Mouse (Mus musculus): ENCODE results near the gene Dhrs11. TPM values are rescaled to one million over a fixed set of nuclear protein-coding genes. Genes with fewer than 3 reads are reported as not detected.

The Dhrs11 gene
- polyA plus RNA-seq, 1 experiment from 2014 or later: 29.5 TPM

DNA sequence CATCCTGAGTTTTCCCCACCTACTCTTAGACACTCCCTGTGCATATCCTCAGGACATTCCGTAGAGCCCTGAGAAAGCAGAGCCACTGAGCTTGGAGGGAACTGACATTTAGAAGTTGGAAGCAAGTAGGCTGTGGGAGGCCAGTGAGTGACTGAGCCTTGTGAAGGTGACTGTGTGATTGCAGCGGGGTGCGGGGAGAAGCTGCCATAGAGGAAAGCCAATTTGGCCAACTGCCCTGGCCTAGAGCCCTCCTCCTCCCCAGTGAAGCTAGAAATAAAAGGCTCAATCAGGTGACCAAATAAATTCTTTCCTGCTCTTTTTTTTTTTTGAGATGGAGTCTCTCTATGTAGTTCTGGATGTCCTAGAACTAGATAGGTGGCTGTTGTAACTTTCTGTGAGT, 2.6 kb downstream of the Dhrs11 start:
- ATAC-seq (ENCODE audit: insufficient read depth, low FRiP score): no peak
- Histone ChIP-seq H3K27ac (ENCODE audit: low read length) (0 out of 2 replicates have a peak overlapping the region, but pooled peaks have one; percentile 40), H3K9me3 (replicated peaks; ENCODE audit: control insufficient read depth, low read length) (no peaks in the 10 kb centered on the region), H3K4me1 (ENCODE audit: control insufficient read depth, insufficient read depth, low read length) (peaks cover 29% of the 10 kb centered on the region), H3K4me3 (replicated peaks; ENCODE audit: low read length) (no peak overlapping the region), H3K4me2 (ENCODE audit: low read depth, low read length) (no peak overlapping the region), H3K9ac (ENCODE audit: low read length) (no peak overlapping the region), H3K36me3 (ENCODE audit: control insufficient read depth, insufficient read depth, low read length) (no peaks in the 10 kb centered on the region), H3K27me3 (ENCODE audit: control insufficient read depth, insufficient read depth, low read length) (no peaks in the 10 kb centered on the region)
- WGBS: 58% methylated on average over 3 of the region's 3 CpGs

DNA sequence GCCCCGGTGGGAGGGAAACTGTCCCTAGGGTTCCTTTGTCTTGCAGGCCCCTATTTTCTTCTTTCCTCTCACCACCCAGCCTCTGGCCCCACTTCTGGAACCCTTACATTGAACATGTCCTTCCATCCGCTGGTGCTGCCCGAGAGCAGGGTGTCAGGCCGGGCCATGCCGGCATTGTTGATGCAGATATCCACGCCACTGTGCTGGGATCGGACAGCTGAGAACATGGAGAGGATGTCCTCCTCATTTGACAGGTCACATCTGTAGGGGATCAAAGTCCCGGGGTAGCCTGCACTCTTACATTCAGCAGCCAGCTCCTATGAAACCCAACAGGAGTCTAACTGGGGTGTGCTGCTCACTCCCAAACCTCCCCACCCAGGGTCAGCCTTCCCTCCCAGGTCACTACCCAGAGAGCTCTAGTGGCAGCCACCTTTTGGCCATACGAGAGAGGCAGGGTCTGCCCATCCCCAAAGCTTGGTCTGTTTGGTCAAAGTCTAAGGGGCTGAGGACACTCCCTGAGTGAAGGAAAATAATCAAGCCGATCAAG, 3.5 kb downstream of the Dhrs11 start:
- 80% methylated on average over 10 of the region's 10 CpGs for WGBS
- Histone ChIP-seq H3K4me3 (replicated peaks; ENCODE audit: low read length) (no peak overlapping the region), H3K4me1 (ENCODE audit: control insufficient read depth, insufficient read depth, low read length) (peaks cover 29% of the 10 kb centered on the region), H3K36me3 (ENCODE audit: control insufficient read depth, insufficient read depth, low read length) (no peaks in the 10 kb centered on the region), H3K9me3 (replicated peaks; ENCODE audit: control insufficient read depth, low read length) (no peaks in the 10 kb centered on the region), H3K27me3 (ENCODE audit: control insufficient read depth, insufficient read depth, low read length) (no peaks in the 10 kb centered on the region), H3K4me2 (ENCODE audit: low read depth, low read length) (no peak overlapping the region), H3K27ac (ENCODE audit: low read length) (no peak overlapping the region), H3K9ac (ENCODE audit: low read length) (no peak overlapping the region)
- ATAC-seq (ENCODE audit: insufficient read depth, low FRiP score): no peak

DNA sequence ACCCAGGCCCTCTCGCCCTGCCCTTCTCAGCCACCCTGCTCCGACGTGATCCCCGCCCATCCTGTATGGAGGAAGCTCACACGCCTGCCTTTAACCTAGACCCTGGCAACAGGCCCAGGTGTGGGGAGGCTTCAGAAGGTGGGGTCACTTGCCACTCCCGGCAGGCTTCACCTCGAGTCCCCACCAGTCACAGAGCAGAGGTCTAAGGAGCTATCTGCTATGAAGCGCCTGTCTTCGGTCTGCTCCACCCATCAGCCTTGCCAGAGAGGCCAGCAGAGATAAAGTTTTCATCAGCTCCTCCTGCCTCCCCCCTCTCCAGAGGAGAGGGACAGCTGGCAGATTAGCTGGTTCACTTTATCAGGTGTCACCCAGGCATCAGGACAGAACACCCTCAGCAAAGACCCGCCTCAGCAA, 5.3 kb downstream of the Dhrs11 start:
- H3K9ac ChIP-seq (ENCODE audit: low read length): 0 out of 2 replicates have a peak overlapping the region, but pooled peaks have one; percentile 41
- no peaks in the 10 kb centered on the region for H3K27me3 ChIP-seq (ENCODE audit: control insufficient read depth, insufficient read depth, low read length)
- H3K36me3 ChIP-seq (ENCODE audit: control insufficient read depth, insufficient read depth, low read length): no peaks in the 10 kb centered on the region
- no peak overlapping the region for H3K27ac ChIP-seq (ENCODE audit: low read length)
- ATAC-seq (ENCODE audit: insufficient read depth, low FRiP score): peak; percentile 39
- H3K4me1 ChIP-seq (ENCODE audit: control insufficient read depth, insufficient read depth, low read length): peaks cover 28% of the 10 kb centered on the region
- no peaks in the 10 kb centered on the region for H3K9me3 ChIP-seq (replicated peaks; ENCODE audit: control insufficient read depth, low read length)
- 32% methylated on average over 10 of the region's 10 CpGs for WGBS
- H3K4me2 ChIP-seq (ENCODE audit: low read depth, low read length): no peak overlapping the region
- H3K4me3 ChIP-seq (replicated peaks; ENCODE audit: low read length): no peak overlapping the region

DNA sequence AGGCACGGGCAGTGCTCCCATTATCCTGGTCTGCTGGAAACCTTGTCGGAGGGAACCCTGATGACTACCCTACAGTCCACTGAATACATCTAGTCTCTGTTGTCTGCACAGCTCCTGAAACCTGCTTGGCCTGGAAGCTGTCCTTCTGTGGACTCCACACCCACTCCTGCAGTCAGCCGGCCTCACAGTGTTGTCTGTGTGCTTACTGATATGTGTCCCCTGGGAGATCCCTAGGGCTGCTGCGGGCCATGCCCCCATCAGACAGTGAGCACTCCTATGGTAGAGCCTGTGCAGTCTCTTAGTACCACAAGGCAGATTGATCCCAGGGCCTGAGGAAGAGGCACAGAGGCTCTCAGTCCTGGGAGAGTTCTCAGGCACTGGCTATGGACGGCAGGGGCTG, 6.3 kb downstream of the Dhrs11 start:
- H3K27ac ChIP-seq (ENCODE audit: low read length): no peak overlapping the region
- 77% methylated on average over 5 of the region's 5 CpGs for WGBS
- H3K9me3 ChIP-seq (replicated peaks; ENCODE audit: control insufficient read depth, low read length): no peaks in the 10 kb centered on the region
- peaks cover 24% of the 10 kb centered on the region for H3K4me1 ChIP-seq (ENCODE audit: control insufficient read depth, insufficient read depth, low read length)
- ATAC-seq (ENCODE audit: insufficient read depth, low FRiP score): no peak
- H3K27me3 ChIP-seq (ENCODE audit: control insufficient read depth, insufficient read depth, low read length): no peaks in the 10 kb centered on the region
- H3K36me3 ChIP-seq (ENCODE audit: control insufficient read depth, insufficient read depth, low read length): no peaks in the 10 kb centered on the region
- no peak overlapping the region for H3K4me3 ChIP-seq (replicated peaks; ENCODE audit: low read length)
- H3K4me2 ChIP-seq (ENCODE audit: low read depth, low read length): no peak overlapping the region
- H3K9ac ChIP-seq (ENCODE audit: low read length): no peak overlapping the region; the same call in 1 of the 2 replicates

DNA sequence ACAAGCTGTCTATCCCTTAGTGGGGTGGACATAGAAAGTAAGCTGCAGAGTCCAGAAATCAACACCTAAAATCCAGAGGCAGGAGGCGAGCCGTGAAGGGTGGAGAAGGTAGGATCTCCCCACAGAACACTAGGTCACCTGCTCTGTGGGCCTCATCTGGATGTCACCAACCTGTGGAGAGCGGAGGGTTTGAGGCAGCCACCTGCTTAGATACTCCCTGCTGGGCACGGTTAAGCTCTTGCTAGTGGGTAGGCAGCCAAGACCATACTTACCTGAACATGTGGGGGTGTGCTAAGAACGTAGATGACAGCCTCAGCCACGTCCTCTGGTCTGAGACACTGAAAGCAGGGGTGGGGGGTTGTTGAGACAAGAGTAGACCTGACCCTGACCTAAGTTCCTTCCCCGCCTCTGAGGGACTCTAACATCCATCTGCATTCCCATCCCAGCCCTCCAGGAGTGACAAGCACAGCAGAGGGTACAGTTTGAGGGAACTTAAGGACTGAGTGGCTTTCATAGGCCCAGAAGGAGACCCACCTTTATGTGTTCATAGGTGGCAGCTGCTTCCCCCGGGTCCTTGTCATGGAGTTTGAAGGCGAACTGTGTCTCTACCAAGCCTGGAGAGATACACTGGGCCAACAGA, 7.5 kb downstream of the Dhrs11 start:
- Histone ChIP-seq H3K4me3 (replicated peaks; ENCODE audit: low read length) (no peak overlapping the region), H3K27ac (ENCODE audit: low read length) (no peak overlapping the region), H3K9me3 (replicated peaks; ENCODE audit: control insufficient read depth, low read length) (no peaks in the 10 kb centered on the region), H3K4me2 (ENCODE audit: low read depth, low read length) (no peak overlapping the region), H3K36me3 (ENCODE audit: control insufficient read depth, insufficient read depth, low read length) (no peaks in the 10 kb centered on the region), H3K9ac (ENCODE audit: low read length) (no peak overlapping the region), H3K27me3 (ENCODE audit: control insufficient read depth, insufficient read depth, low read length) (no peaks in the 10 kb centered on the region), H3K4me1 (ENCODE audit: control insufficient read depth, insufficient read depth, low read length) (peaks cover 22% of the 10 kb centered on the region)
- no peak for ATAC-seq (ENCODE audit: insufficient read depth, low FRiP score)
- 89% methylated on average over 9 of the region's 9 CpGs for WGBS

DNA sequence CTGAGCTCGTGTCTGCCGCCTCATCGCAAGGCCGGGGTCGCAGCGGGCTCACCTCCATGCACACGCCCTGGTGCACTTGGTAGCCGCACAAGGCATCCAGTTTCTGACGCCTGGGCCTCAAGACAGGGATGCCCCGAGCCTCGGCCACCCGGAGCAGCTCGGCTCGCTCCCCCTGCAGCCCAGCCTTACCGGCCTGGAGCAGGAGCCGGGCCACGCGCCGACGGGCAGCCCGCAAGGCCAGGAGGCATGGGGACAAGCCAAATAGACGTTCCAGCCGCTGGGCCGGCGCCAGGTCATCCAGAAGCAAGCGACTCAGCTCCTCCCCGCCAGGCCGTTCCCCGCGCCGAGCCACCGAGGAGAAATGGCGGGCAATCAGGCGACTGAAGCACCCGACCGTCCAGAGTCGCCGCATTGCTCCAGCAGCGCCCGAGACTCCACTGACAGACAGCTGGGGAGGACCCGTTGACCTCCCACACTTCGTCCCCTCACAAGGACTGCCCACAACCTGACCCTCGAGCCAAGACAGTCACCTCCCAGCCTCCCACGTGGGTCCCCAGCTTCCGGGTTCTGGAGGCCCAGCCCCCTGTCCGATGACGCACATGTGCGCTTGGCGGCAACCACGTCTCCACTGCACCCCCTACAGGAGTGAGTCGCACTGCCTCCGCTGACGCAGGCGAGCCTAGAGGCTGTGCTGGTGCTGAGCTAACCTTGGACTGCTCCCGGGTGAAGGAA, 9.7 kb downstream of the Dhrs11 start, which contains the start of gene Mrm1:
Gene Mrm1 (minus strand): TSS at position 555 of the 732 bp plus-strand sequence.
- no peaks in the 10 kb centered on the region for H3K9me3 ChIP-seq (replicated peaks; ENCODE audit: control insufficient read depth, low read length)
- under 1% methylated on average over 55 of the region's 55 CpGs for WGBS
- ATAC-seq (ENCODE audit: insufficient read depth, low FRiP score): peak; percentile 85

DNA sequence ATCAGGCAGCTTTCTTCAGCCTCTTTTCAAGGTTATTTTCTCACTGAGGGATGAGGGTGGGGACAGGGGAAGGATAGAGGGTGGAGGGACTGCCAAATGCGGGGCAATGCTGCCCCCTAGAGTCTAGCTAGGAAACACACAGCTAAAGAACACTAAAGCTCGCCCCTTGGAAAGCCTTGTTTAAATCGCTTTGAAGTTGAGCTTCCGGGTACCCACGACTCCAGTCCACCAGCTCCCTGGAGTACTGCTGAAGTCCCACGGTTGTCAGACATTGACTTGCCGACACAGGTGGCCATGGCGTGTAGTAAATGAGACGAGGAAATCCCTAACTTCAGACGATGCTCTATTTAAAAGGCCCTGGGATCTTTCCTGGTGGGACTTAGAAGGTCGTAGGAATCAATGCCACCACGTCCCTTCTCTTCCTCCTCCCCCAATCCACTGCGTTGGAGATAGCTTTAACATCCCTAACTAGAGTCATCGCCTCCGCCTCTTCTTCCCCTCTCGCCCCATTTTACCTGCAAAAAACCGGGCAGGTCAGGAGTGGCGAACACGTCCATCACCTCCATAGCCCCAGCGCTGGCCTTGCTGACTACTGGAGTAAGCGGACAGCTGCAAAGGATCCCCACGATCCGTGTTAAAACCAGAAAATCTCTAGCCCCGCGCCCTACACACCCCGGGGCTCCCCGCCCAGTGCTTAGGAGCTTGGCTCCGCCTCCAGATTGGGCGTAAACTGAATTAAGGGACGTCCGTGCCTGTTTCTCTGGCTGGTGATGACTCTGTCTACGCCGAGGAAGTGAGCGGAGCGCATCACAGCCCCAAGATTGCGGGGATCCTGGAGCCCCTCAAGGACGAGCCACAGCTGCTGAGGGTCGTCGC, 10.5 kb downstream of the Dhrs11 start:
- under 1% methylated on average over 39 of the region's 39 CpGs for WGBS
- peak overlapping the region; percentile 64 for H3K4me3 ChIP-seq (replicated peaks; ENCODE audit: low read length)
- H3K4me2 ChIP-seq (ENCODE audit: low read depth, low read length): peak overlapping the region; percentile 87
- no peaks in the 10 kb centered on the region for H3K36me3 ChIP-seq (ENCODE audit: control insufficient read depth, insufficient read depth, low read length)
- no peaks in the 10 kb centered on the region for H3K27me3 ChIP-seq (ENCODE audit: control insufficient read depth, insufficient read depth, low read length)
- H3K9ac ChIP-seq (ENCODE audit: low read length): peak overlapping the region; percentile 80
- H3K4me1 ChIP-seq (ENCODE audit: control insufficient read depth, insufficient read depth, low read length): peaks cover 12% of the 10 kb centered on the region
- H3K9me3 ChIP-seq (replicated peaks; ENCODE audit: control insufficient read depth, low read length): no peaks in the 10 kb centered on the region
- peak; percentile 84 for ATAC-seq (ENCODE audit: insufficient read depth, low FRiP score)
- H3K27ac ChIP-seq (ENCODE audit: low read length): peak overlapping the region; percentile 84

More for the DNA sequence above, 9.7 kb downstream of the Dhrs11 start, which contains the start of gene Mrm1:
- peak within 1 kb of the TSS; percentile 64 for H3K4me3 ChIP-seq (replicated peaks; ENCODE audit: low read length)
- H3K27ac ChIP-seq (ENCODE audit: low read length): peak within 1 kb of the TSS; percentile 84
- H3K9ac ChIP-seq (ENCODE audit: low read length): peak within 1 kb of the TSS; percentile 80
- H3K27me3 ChIP-seq (ENCODE audit: control insufficient read depth, insufficient read depth, low read length): no peaks in the 10 kb centered on the region
- H3K4me2 ChIP-seq (ENCODE audit: low read depth, low read length): peak within 1 kb of the TSS; percentile 87
- H3K36me3 ChIP-seq (ENCODE audit: control insufficient read depth, insufficient read depth, low read length): no peaks in the 10 kb centered on the region
- peaks cover 16% of the 10 kb centered on the region for H3K4me1 ChIP-seq (ENCODE audit: control insufficient read depth, insufficient read depth, low read length)

DNA sequence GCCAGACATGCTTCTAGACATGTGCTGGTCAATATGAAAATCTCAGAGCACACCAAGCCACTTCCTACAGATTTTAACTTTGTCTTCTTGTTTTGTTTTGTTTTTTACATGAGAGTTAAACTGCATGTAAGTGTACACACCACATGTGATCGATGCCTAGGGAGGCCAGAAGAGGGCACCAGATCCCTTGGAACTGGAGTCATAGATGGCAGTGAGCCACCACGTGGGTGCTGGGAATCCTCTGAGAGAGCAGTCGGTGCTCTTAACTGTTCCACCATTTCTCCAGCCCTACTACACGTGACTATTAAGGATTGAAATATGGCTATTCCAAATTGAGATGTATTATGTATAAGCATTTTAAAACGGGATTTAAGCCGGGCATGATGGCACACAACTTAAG, 11.4 kb downstream of the Dhrs11 start:
- no peak overlapping the region for H3K4me3 ChIP-seq (replicated peaks; ENCODE audit: low read length)
- no peak overlapping the region for H3K4me2 ChIP-seq (ENCODE audit: low read depth, low read length)
- H3K4me1 ChIP-seq (ENCODE audit: control insufficient read depth, insufficient read depth, low read length): peaks cover 7% of the 10 kb centered on the region; the same call in 1 of the 2 replicates
- H3K9ac ChIP-seq (ENCODE audit: low read length): no peak overlapping the region
- no peaks in the 10 kb centered on the region for H3K9me3 ChIP-seq (replicated peaks; ENCODE audit: control insufficient read depth, low read length)
- no peaks in the 10 kb centered on the region for H3K27me3 ChIP-seq (ENCODE audit: control insufficient read depth, insufficient read depth, low read length)
- H3K27ac ChIP-seq (ENCODE audit: low read length): no peak overlapping the region
- WGBS: 80% methylated on average over 6 of the region's 6 CpGs
- no peak for ATAC-seq (ENCODE audit: insufficient read depth, low FRiP score)
- no peaks in the 10 kb centered on the region for H3K36me3 ChIP-seq (ENCODE audit: control insufficient read depth, insufficient read depth, low read length)

Data from stomach, embryonic 16.5 days (tissue).